Mouse (Mus musculus) natural killer cell, adult 2 months (primary cell): Measurements from ENCODE around the gene Lrrc20.

Experiments
- DNase-seq, 2 experiments: peaks; one replicate each; pipeline ENCODE4 v3.0.0; 2022; ENCODE audit warnings: low spot score in 2 of 2

The Lrrc20 gene

DNA sequence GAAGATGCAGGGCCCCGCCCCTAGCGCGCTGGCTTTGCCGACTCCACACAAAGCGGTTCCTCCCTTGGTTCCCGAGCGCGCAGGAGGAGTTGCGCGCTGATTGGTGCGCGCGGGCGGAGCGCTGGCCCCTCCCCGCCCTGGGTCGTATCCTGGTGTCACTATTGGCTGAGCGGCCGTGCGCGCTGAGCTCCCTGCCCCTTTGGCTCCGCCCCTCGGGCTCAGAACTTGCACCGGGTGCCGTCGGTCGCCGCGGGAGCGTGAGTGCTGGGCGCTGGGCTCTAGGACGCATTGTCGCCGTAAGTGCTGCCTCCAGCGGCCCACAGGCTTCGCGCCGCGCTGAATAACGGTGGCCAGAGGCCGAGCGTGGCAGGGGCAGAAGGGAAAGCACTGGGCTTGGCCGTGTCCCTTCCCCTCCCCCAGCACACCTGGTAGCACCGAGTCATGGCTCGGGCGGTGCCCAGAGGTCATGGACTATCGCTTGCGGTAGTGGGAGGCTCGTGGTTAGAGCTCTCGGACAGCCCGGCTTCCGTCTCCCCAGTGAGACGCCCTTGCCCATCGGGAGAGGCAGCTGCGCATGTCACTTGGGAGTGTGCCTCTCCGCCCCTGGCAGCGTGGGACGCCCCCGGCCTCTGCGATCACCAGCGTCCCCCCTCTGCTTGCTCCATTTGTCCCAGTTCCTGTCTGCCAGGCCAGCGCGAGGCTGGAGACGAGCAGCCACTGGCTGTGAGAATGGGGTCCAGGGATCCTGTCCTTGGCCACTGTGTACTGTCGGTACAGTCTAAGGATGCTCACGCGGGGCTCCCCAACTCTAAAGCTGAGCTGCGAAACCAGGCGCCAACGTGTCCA is at the start of gene Lrrc20:
TSS of gene Lrrc20 (plus strand) at position 208 of the 846 bp plus-strand sequence.
- peak; percentile 86 to 91 for DNase-seq

GRCm38 (mm10) chr10:61426251-61426757 is 49.3 kb upstream of the Lrrc20 start:
- DNase-seq, result no peak

GRCm38 (mm10) chr10:61427951-61428350 is 47.6 kb upstream of the Lrrc20 start:
- no peak for DNase-seq

GRCm38 (mm10) chr10:61428416-61428815 is 47.2 kb upstream of the Lrrc20 start:
- no peak for DNase-seq

- DNase-seq, result no peak
These were observed 46.6 kb upstream of the Lrrc20 start for GRCm38 (mm10) chr10:61429043-61429442.

DNA sequence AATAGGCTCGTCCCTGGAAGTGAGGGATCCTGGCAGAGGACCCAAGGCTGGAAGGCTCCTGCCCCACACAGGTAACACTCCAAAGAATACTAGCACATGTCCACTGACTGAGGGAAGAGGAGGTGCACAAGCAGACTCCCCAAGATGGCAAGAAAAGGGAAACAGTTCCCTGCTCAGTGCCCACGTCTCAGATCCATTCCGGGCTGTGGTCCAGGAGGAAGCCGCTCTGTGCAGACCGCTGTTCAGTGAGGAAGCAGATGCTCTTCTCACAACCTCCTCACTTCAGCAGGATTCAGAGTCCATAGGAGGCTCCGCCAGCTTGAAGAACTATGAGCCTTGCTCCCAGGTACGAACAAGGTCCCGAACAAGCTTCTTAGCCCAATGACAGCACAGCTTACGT is 44.2 kb upstream of the Lrrc20 start:
- DNase-seq, result no peak

DNA sequence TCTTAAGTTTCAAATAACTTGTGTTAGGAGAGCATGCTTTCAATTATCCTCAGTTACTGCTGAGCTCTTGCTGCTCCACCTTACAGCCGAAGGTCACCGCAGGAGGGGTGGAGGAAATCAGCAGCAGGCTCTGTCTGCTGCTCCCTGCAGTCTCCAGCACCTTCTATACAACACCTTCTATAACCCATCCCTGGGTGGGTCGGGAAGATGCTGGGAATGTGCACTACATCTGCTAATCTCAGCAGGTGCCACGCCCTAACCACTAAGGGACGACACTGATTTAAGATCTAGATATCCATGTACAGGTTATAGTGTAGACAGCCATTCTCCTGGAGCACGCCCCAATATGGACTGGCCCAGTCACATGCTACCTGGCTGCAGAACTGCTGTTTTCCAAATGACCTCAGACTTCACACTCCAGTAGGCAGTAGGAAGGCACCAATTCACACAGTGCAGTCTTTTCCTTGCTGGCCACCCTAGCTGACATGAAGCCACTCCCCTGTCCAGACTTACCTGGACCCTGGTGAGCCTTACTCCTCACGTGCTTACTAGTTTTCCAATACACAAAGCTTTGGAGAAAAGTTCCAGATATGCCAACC is 35.3 kb upstream of the Lrrc20 start:
- no peak for DNase-seq

- DNase-seq, result no peak
These were observed 32.1 kb upstream of the Lrrc20 start for GRCm38 (mm10) chr10:61443456-61443855.

GRCm38 (mm10) chr10:61443876-61444275 is 31.7 kb upstream of the Lrrc20 start:
- no peak for DNase-seq

DNA sequence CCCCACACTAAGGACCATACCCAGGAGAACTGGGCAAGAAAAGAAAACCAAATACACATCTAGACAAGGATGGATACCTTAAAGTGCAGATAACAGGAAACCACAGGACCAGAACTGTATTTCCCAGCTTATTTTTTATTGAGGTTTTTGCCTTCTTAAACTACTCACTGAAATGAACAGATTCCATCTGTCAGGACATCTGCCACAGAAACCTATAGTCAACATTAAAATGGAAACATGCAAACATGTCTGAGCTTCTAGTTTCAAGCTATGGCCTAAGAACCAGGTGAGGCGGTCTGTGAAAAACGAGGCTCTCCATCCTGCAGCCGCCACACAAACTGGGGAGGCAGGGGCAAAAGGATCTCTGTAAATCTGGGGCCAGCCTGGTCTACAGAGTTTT is 30.6 kb upstream of the Lrrc20 start:
- DNase-seq, result no peak

- DNase-seq, result peak in 1 of 2 experiments; percentile 19
These were observed 27.8 kb upstream of the Lrrc20 start for GRCm38 (mm10) chr10:61447581-61448353.

DNA sequence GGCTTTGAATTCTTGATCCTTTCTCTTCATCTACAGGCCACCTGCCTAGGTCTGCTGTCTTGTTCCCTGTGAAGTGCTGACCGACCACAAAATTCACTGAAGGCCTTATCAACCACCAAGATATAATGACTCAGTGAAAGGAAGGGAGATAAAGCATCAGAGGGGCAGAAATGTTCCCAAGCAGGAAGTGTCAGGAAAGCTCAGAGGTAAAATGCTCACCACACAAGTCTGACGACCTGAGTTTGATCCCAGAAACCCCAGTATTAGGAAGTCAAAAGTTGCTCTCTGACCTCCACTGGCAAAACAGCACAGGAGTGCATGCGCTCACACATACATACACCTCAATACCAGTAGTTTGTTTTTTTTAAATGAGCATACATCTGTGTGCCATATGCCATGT is 26.8 kb upstream of the Lrrc20 start:
- DNase-seq, result no peak

GRCm38 (mm10) chr10:61451463-61451930 is 24.1 kb upstream of the Lrrc20 start:
- peak; percentile 43 to 51 for DNase-seq

GRCm38 (mm10) chr10:61451931-61452617 is 23.5 kb upstream of the Lrrc20 start:
- DNase-seq, result peak in 1 of 2 experiments; percentile 40

- DNase-seq, result peak; percentile 100
These were observed 23.0 kb upstream of the Lrrc20 start, which contains the start of gene Eif4ebp2 for GRCm38 (mm10) chr10:61452645-61453044. TSS of gene Eif4ebp2 (minus strand) at chr10:61452661.

GRCm38 (mm10) chr10:61453171-61453570 is 22.4 kb upstream of the Lrrc20 start:
- peak in 1 of 2 experiments; percentile 17 for DNase-seq

DNA sequence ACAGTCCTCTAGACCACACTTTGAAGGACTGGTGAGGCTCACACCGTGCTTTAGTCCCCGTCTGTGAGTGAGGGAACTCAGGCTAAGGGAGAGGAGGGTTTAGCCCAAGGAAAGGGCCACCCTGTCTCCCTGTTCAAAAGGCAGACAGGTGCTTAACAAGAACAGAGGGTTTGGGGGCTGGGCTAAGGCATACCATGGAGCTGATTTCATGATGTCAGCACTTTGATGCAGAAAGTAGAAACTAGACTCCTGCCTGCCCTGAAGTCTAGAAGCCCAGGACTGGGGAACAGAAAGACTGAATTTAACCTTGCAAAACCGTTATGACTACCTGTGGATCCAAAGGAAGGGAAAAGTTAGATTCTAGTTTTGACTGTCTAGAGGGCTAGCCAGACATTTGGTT is 18.4 kb upstream of the Lrrc20 start:
- DNase-seq, result no peak

GRCm38 (mm10) chr10:61465009-61465408 is 10.6 kb upstream of the Lrrc20 start:
- DNase-seq, result no peak

DNA sequence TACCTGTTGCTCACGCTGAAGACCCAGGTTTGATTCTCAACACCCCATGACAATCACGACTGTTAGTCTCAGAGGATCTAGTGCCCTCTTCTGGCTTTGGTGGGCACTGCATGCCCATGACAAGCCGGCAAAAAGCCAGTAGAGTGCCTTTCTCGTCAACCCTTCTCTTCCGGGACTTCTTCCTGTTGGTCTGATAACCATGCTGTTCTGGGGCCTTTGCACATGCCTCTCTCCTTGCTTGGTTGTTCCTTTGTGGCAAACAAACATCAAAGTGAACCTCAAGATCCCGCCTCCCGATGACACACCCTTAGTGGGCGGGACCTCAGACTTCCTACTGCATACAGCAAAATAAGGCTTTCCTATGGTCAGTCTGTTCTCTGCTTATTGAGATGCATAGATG is 9.4 kb upstream of the Lrrc20 start:
- DNase-seq, result peak in 1 of 2 experiments; percentile 47

DNA sequence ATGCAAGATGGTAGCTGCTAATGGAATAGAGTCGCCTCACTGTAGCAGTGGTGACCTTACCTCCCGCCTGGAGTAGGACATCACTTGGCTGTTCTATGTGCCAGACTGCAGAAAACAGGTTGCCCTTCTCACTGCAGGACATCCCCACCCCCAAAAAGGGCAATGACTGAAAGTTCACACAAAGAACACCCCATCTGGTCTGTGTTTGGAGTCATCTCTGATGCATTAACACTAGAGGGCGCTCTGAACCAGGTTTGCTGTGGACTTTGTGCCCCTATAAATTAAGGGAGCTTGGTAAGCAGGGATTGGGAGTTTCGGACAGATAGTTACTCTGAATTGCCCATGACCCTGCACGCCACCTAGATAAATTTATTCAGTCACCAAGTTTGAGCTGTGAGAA is 8.7 kb upstream of the Lrrc20 start:
- DNase-seq, result peak in 1 of 2 experiments; percentile 18

DNA sequence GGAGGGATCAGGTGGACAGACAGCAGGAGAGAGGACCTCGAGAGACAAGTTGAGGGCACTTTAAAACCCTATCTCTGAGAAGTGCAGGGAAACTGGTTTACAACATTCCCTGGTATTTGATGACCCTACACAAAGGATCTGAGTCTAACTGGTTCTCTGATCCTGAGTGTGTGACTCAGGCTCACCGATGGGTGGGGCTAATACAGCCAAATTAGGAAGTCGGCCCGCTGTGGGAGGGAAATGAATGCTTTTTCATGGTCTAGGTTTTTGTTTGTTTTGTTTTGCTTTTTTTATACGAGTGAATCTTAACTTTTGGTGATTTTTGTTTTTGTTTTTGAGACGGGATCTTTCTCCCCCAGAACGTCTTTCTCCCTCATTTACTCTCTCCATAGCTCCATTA is 6.7 kb upstream of the Lrrc20 start:
- no peak for DNase-seq
